Mouse (Mus musculus) naive thymus-derived CD4-positive, alpha-beta T cell, adult 2 months (primary cell): ENCODE results near the gene Dlg2.

Source experiments
- DNase-seq: peaks from one replicate; pipeline ENCODE4 v3.0.0-alpha.2; 2011; ENCODE audit warnings: low read depth

Gene Dlg2

DNA sequence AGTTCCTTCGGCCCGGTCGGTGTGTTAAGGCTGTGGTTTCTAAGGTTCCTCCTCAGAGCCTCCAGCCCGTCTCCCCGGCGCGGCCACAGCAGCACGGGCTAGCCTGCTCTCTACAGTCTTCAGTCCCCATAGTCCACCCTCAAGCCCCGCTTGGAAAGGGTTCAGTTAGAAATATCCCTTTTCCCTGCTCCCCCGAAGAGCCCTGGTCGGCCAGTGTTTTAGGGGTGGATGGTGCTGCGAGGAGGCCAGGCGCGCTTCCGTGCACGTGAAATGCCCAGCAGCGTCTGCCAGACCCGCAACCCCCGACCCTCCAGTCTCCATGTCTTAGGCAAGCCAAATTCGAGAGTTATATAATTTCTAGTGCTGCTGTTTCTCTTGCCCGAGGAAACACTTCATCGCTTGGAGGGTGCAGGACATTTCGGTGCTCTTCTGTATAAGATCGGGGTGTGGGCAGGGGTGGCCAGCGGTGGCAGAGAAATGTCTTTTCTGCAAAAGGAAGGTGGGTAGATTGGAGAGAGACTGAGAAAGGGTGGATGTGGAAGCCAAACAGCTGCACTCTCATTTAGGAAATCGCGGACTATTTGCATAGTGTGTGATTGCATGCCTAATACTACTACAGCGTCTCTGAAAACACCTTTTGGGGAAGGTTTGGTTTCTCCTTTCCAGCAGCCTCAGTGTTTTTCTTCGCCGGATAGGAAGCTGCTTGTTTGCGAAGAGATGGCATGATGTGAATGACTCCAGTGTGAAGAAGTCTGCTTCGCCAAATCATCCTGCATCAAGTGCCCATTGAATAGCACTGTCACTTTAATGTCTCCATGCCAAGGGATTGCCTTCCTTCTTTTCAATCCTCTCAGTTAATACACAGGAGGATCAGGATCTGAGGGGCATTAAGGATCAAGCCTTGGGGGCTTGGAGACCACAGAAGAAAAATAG, at the start of gene Dlg2:
Gene Dlg2, plus strand, starts transcription at position 360 of the 933 bp plus-strand sequence.
- DNase-seq, result no peak

DNA sequence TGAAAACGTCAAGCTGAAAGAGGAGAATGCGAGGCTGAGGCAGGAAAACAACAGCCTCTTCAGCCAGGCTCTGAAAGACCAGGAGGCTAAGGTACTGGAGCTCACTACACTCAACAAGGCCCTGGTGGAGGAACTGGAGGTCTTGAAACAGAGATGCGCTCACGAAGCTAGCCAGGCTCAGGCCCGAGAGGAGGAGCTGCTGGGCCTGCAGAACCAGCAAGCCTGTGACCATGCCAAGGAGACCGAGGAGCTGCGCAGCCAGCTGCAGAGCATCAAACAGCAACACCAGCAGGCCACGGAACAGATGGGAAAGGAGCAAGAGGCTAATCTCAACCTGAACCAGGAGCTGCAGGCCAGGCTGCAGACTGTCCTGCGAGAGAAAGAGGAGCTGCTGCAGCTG, 49.5 kb upstream of the Dlg2 start:
- DNase-seq, result no peak

DNA sequence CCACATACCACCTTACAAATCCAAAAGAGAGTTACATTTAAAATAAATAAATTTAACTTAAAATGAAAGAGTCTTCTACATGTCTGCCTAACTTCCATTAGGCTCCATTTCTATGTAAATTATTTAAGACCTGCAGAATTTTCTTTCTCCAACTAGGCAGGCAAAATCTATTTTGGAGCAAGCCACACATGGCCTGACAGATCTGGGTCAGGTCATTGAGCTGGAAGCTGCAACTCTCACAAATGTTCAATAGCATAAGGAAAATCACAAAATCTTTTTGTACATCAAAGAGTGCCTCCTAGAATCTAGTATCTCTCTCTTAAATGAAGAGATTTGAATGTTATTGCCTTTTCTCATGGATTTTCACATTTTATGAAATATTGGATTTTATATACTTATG, 44.3 kb upstream of the Dlg2 start:
- DNase-seq, result no peak

DNA sequence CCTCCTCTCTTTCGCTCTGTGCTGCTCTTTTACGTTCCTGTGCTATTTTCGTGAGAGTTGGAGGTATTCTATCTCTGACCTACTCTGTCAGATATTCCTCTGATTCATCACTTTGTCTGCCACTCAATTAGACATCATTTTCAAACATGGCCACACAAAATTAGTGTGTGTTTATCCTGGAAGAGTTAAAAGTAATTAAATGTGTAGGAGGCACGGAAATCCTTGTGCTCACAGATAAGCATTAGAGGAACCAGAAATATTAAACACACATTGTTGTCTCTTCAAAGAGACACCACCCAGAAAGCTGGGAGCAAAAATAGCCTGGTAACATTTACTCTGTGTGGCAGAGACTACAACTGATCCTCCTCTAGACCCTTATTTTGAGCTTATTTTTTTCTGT, 36.4 kb upstream of the Dlg2 start:
- no peak for DNase-seq

DNA sequence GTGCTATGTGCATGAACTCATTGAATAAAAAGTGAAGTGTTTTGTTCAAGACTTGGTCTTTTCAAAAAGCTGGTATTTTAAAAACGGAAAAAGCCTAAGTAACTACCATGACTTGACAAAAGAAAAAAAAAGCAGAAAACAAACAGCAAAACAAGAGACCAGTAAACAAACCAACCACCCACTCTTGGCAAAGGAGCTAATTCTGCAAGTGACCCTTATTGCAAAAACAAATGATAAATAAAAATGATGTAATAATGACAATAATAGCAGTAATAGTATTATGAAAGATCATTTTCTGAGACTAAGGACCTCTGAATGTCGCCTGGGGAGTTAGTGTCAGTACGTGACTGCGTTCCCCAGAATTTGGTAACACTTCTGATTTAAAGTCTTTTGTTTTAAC, 34.4 kb upstream of the Dlg2 start:
- no peak for DNase-seq

DNA sequence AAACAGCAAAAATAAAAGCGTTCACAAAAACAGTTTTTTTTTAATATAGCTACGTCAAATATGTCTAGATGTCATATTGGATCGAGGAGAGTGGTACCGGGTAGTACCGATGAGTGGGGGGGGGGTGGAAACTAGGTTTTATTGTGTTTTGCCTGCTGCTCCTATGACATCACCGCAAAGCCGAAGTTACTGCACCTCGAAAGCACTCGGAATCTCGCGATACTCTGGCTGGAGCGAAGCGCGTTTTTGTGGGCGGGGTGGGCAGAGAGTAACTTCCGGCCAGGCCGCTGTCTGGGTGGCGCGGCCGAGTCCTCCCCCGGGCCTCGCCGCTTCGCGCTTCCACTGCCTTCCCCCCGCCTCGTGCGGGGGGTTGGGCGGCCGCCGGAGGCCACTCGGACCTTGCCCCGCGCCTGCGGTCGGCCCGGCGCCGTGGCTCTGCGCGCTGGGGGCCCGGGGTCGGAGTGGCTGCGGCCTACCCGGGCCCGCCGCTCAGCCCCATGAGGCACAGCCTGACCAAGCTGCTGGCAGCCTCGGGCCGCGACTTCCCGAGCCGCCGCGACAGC, 33.9 kb upstream of the Dlg2 start, which contains the start of gene Crebzf:
Gene Crebzf, plus strand, starts transcription at position 212 of the 563 bp plus-strand sequence.
- peak; percentile 98 for DNase-seq

DNA sequence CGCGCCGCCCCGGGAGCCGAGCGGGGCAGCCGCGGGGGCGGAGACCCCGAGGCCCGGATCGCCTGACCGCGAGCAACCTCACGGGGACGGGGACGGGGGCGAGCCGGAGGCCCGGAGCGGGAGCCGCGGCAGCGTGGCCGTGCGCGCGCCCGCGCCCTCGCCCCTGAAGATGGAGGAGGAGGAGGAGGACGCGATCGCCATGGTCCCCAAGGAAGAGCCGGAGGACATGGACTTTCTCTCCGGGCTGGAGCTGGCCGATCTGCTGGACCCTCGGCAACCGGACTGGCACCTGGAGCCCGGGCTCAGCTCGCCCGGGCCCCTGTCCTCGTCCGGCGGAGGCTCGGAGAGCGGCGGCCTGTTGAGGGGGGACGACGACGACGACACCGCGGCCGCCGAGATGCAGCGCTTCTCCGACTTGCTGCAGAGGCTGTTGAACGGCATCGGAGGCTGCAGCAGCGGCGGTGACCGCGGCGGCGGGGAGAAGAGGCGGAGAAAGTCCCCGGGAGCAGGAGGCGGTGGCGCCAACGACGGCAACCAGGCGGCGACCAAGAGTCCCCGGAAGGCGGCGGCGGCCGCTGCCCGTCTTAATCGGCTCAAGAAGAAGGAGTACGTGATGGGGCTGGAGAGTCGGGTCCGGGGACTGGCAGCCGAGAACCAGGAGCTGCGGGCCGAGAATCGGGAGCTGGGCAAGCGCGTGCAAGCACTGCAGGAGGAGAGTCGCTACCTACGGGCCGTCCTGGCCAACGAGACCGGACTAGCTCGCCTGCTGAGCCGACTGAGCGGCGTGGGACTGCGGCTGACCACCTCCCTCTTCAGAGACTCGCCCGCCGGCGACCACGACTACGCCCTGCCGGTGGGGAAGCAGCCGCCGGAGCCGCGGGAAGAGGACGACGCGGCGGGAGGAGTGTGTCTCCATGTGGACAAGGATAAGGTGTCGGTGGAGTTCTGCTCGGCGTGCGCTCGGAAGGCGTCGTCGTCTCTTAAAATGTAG, 33.1 kb upstream of the Dlg2 start:
- peak; percentile 80 for DNase-seq

DNA sequence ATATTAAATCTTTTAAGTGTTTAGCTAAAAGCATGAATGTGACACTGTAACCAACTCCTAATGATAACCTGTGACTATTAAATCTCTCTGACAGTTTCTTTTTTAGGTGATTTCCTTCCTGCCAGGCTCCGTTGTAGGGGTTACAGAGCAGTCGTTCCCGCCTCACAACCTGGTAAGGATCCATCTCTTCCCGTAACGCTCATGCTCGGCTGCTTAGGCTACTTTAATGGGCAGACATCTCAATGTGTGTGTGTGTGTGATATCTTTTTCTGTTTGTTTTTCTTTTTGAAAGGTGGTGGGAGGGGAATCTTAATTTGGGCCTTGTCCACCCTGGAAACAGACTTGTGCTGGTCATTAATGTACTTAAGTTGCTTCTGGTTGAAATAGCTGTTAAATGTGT, 32.3 kb upstream of the Dlg2 start:
- peak; percentile 42 for DNase-seq

DNA sequence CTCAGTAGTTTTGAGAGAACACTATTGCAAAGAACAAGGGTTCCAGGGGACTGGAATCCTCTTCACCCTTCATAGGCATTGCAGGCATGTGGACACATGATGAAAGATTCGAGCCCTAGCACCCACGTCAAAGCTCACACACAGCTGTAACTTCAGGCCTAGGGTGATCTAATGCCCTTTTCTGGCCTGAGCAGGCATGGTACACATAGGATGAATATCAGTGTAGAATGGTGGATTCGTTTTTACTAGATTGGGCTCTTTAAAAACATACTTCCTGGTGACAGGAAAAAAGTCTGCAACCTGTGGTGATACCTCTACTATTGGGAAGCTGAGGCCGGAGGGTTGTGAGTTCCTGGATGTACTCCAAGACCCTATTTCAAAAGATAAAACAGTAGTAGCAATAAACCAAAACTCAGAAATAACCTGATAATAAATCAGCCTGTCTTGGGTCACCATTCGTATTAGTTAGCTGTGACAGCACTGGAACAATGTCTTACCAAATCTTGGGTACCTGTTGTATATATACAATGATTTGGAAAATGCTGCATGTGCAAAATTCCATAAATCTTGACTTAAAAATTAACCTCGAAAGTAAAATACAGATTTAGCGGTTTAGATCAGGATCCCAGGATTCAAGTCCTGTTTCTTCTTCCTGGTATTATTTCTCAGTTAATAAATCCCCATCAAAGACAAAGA, 20.2 kb upstream of the Dlg2 start:
- DNase-seq, result peak; percentile 33

DNA sequence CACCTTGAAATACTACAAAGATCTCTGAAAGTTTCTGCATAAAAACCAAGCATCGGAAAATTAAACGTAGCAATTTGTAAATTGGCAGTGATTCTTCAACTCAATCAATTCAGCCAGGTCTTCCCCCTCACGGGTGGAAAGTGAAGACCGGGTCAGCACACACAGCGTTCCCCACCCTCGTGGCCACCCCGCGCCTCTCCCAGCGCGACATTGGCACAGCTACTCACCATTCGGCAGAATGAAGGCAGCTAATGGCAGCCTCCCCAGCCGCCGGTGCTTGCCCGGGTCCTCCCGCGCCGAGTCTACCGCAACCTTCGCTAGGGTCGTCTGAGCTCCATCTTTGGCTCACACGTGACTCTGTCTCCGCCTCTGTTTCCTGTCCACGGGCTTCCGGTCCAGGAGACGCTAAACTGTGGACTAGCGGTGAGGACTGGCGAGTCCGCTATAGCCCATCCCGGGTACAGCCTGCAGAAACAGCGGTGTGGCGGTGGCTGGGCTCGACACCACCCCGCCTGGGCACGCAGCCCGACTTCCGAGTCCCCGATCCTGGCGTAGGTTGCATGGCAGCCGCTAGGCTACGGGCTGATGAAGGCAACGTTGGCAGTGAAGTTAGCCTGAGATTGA, 19.5 kb upstream of the Dlg2 start, which contains the start of gene Tmem126a:
Gene Tmem126a, minus strand, starts transcription at position 385 of the 624 bp plus-strand sequence.
- DNase-seq, result peak; percentile 80

DNA sequence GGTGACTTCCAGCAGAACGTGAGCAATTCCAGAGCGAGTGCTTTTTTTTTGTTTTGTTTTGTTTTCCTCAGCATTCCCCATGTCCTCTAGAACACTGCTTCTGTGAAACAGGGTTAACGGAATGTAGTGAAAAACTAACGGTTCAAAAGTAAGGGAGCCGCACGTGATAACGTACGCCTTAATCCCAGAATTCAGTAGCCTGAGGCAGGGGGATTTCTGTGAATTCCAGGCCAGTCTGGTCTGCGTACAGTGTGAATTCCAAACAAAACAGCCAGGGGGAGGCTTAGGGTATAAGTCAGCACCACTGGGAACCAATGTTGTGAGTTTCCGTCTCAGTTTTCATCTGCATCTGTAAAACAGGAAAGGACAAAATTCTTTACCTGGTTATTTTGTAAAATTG, 19.0 kb upstream of the Dlg2 start:
- no peak for DNase-seq

DNA sequence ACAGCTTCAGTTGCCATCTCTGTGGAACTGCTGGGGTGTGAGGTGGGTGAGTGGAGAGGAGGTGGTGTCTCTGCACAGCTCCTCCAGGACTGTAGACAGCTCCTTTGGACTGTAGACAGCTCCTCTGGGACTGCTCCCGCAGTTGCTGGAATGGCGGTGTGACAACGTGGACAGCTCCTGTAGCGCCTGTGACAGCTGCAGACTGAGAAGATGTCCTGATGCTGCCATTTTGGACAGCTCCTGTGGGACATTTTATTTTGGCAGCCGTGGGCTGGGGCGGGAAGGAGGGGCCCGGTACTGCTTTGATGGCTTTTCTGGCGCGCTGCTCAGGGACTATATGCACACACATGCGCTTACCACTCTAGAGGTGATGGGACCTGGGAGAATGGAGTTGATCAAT, 16.1 kb upstream of the Dlg2 start:
- no peak for DNase-seq

DNA sequence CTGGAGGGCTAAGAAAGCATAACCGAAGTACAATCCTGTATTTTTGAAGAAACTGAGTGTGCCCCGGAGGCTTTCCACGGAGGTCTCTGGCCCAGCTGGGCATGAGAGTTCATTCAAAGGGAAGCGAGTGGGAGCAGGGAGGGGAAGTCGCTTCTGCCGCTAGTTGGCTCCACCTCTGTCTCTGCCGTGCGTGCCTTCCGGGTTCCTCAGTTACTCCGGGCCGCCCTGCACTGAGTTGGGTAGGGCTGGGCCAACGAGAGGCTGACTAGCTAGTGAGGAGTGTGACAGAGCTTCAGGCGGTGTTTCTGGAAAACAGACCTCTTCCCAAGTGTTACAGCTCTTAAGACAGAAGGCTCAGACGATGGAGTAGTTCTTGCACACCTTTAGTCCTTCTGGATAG, 15.5 kb upstream of the Dlg2 start:
- peak; percentile 61 for DNase-seq

DNA sequence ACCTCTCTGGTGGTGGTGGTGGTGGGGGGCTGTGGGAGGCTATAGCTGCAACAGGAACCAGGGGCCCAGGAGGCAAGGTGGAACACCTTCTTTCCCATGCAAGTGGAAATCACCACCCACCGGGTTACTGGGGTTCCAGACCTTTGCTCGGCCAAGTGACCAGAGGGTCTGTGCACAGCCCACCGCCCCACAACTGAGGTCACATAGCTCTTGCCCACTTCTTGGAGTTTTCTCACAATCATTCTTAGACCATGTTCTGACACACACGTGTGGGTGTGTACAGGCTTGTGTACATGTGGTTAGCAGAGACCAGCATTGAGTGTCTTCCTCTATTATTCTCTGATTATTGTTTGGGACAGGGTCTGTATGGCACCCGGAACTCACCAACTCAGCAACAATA, 15.0 kb upstream of the Dlg2 start:
- no peak for DNase-seq

DNA sequence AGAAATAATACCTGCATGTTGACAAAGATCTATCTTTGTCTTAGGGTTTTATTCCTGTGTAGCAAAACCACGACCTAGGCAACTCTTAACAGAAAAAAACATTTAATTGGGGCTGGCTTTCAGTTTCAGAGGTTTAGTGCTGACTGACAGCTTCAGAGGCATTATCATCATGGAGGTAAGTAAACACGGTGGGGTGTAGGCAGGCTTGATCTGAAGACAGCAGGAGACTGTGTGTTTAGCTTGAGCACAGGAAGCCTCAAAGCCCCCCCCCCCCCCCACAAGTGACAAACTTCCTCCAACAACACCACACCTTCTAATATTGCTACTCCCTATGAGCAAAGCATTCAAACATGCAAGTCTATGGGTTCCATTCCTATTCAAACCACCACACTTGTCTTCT, 3.0 kb upstream of the Dlg2 start:
- DNase-seq, result peak; percentile 54

DNA sequence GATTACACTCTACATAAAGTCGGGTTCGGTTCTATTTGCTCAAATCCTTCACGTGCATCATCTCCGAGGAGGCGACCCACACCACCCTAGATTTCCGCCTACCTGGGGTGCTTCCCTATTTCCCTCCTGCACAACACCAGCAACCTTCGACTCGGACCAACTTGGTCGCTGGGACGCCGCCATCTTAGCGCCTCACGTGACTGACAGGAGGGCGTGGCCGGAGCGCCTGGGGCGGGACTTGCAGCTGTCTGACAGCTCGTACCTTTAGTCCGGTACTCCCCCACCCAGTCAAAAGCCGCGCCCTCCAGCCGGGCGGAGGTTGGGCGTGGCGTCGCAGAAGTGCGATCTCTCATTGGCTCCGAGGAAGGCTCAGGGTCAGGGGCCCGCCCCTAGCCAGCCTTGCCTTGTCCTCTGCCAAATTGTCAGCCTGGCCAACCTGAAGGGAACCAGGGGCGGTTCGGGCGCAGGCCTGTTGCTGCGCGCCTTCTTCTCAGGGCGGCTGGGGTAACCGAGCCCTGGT, 619 bp upstream of the Dlg2 start, which contains the start of gene Tmem126b:
Gene Tmem126b, minus strand, starts transcription at position 209 of the 520 bp plus-strand sequence.
- peak; percentile 99 for DNase-seq

DNA sequence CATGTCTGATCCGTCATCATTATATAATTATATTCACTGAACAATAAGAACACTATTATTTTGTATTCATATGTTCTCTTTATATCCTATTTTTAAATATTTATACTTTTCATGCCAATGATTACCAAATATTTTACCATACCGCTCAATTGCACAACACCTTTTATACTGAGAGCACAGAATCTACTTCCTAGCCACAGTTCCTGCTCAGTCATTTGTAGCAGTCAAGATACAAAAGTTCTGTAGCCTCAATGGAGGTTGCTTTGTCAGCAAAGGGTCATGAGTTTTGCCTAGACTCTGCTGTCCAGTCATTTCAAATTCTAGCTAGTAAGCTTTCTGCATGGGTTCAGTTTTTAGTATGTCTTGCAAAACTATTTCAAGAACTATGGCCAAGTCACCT, 6.1 kb downstream of the Dlg2 start:
- no peak for DNase-seq

DNA sequence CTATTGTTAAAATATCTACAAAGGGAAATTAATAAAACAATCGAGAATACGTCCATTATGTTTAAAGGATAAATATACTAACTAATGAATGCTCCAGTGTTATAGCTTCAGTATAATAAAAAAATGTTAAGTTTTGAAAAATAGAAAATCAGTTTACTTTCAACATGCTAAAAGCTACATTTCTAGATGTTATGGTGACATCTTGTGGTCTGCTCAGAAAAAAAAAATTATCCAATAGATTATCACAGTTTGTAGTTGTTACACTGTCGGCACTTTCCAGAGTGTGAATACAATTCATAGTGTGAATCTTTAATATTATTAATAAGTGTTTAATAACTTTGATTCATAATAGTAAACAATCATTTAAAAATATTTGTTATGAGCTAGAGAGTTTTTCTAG, 31.7 kb downstream of the Dlg2 start:
- DNase-seq, result peak; percentile 27

DNA sequence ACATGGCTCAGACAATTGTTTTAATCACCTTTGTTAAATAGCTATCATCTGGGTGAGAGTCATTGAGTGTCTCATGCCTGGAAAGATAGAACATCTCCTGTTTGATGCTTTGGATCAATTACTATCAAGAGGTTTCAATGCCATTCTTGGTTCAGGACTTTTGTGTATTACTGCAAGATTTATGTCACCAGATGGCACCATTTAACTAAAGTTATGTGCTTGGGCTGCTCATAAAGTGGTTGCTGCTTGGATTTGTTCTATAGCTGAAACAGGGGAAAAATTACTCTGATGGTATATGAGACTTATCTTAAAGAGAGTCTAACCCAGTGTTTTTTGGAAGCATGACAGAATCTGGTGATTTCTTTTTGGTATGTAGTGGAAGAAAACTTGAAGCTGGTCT, 35.8 kb downstream of the Dlg2 start:
- no peak for DNase-seq

DNA sequence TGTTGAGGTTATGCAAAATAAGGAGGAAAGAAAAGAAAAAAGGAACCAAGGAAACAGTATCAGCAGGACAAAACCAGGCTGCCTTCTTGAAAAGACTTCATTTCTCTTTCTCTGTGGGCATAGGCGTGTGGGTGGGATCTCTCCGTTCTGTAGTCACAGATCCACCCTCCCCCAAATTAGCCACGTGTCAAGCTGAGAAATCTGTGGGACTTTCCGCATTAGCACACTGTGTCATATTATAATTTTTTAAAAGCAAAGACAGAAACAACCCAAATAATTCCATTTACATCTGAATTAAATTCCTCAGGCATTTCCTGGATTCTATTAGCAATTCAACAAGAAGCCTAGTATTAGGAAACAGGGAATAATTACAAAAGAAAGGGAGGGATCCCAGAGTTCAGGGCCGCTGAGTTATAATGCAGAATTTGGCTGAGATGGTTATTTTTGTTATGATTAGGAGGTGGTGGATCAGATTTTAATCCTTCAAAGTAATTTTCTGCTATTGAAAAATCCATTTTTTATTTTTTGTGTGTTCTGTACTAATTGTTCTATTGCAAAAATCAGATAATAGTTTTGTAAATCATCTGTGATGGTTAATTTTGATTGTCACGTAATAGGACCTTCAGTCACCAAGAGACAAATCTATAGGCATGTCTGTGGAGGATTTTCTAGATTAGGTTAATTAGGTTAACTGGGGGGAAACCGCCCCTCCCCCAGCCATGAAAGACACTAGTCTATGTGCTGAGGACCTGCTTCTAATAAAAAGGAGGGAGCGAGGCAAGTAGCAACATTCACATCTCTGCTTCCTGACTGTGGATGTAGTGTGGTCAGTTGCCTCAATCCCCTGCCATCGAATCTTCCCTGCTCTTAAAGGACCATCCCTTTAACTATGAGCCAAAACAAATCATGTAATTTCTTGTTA, 63.3 kb downstream of the Dlg2 start:
- DNase-seq, result no peak
